27 mouse cellular contexts compared by ENCODE assay signal in the genomic region with DNA sequence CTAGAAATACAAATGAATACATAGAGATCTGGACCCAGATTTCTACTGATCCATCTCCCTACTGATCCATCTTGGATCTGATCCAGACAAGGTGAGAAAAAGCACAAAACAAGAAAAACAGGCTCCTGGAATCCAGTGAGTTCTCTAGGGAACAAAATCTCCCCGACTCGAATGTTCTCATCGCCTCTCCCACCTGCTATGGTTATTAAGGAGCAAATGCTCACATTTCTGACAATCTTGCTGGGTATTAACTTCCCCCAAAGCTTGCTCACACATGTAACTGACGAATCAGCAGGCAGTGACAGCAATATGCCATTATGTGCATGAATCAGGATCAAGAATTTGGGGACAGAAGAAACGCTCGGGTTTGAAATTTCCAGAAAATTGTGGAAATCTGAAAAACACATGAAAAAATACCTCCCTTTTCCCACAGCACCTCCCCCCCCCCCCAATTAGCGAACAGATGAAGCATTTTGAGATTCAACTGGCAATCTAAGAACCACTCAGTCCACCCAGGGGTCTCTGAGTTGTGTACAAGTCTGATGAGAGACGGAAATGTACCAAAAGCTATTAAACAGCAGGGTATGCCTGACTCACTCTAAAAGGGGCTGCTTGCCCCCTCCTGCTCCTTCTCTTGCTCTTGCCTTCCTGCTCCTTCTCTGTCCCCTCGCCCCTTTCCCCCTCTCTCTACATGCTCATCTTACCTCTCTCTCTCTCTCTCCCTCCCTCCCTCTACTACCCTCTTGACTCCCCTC.
DNase-seq lines count a peak whose midpoint lies in the region; ATAC-seq and TF ChIP-seq lines count a peak whose summit lies in the region.
"Had no signal": no experiment of that assay in that cellular context is flagged by ENCODE, and none has a peak within 500 bp of the region (broad histone marks: within the 10 kb centered on the region; RNA-seq: fewer than 3 reads in every experiment).

No protein-coding gene starts in this region.

- no peak overlapping the region for H3K9ac ChIP-seq in embryonic facial prominence, embryonic 14.5 days (ENCODE audit: low read depth, low read length)
- no peak overlapping the region for H3K9ac ChIP-seq in hindbrain, embryonic 13.5 days
- H3K9ac ChIP-seq: heart, embryonic 13.5 days; liver, embryonic 12.5 days; midbrain, embryonic 12.5 days; neural tube, embryonic 12.5 days had no signal

- no peaks in the 10 kb centered on the region for H3K27me3 ChIP-seq in embryonic facial prominence, embryonic 14.5 days (replicated peaks; ENCODE audit: control insufficient read depth, insufficient read depth, low read length)
- H3K27me3 ChIP-seq in hindbrain, embryonic 13.5 days, result no peaks in the 10 kb centered on the region
- H3K27me3 ChIP-seq: heart, embryonic 13.5 days; liver, embryonic 12.5 days; midbrain, embryonic 12.5 days; neural tube, embryonic 12.5 days; Patski had no signal

- H3K4me1 ChIP-seq in embryonic facial prominence, embryonic 14.5 days (ENCODE audit: control insufficient read depth, insufficient read depth, low read length), result peaks cover 30% of the 10 kb centered on the region
- peaks cover 30% of the 10 kb centered on the region for H3K4me1 ChIP-seq in hindbrain, embryonic 13.5 days (replicated peaks)

- 50% methylated on average over 9 of the region's 9 CpGs for WGBS in embryonic facial prominence, embryonic 14.5 days
- WGBS in hindbrain, embryonic 13.5 days, result 68% methylated on average over 9 of the region's 9 CpGs

- TF ChIP-seq CTCF in layer of hippocampus, adult 2 months (conservative IDR thresholded peaks at IDR 0.05), result no peak

- peak; percentile 12 to 44 for DNase-seq in layer of hippocampus, adult 2 months (ENCODE audit: low spot score in 2 of 2)
- DNase-seq in layer of hippocampus, adult 9-11 months, result no peak
- peak; percentile 10 to 12 for DNase-seq in right cerebral cortex, adult 2 months (ENCODE audit: low spot score in 2 of 2)
- DNase-seq in right cerebral cortex, postnatal 10 days (ENCODE audit: low spot score in 2 of 2), result no peak
- peak; percentile 88 for DNase-seq in embryonic facial prominence, embryonic 14.5 days (ENCODE audit: low spot score)
- DNase-seq in kidney, adult 9 months, result no peak
- DNase-seq: B cell, adult 2 months; cerebellum, adult 2 months; cerebellum, postnatal 25 days; embryo, embryonic 11 days; gastrocnemius, postnatal 25 days; heart, adult 18-20 months; heart, postnatal 14 days; kidney, postnatal 4 days; lung, adult 18-20 months; lung, postnatal 10 days; retina, postnatal 1 day had no signal

- H3K27ac ChIP-seq in layer of hippocampus, adult 2 months, result peak overlapping the region; percentile 37; the same call in 1 of the 2 replicates
- H3K27ac ChIP-seq in embryonic facial prominence, embryonic 14.5 days (replicated peaks; ENCODE audit: low read depth, low read length), result peak overlapping the region; percentile 71
- H3K27ac ChIP-seq in hindbrain, embryonic 13.5 days, result no peak overlapping the region
- H3K27ac ChIP-seq: heart, embryonic 13.5 days; left cerebral cortex, adult 2 months; liver, embryonic 12.5 days; midbrain, embryonic 12.5 days; neural tube, embryonic 12.5 days had no signal

- peak; percentile 56; the same call in 1 of the 2 replicates for ATAC-seq in embryonic facial prominence, embryonic 14.5 days (ENCODE audit: low read depth)
- ATAC-seq in hindbrain, embryonic 13.5 days (ENCODE audit: low FRiP score), result no peak
- ATAC-seq: intestine, postnatal 0 days; liver, embryonic 12.5 days; Patski had no signal

- no peak overlapping the region for H3K4me3 ChIP-seq in layer of hippocampus, adult 2 months
- no peak overlapping the region for H3K4me3 ChIP-seq in embryonic facial prominence, embryonic 14.5 days (ENCODE audit: low read depth, low read length)
- H3K4me3 ChIP-seq in hindbrain, embryonic 13.5 days, result no peak overlapping the region
- H3K4me3 ChIP-seq: erythroblast, embryonic 14.5 days; heart, embryonic 13.5 days; left cerebral cortex, adult 2 months; liver, embryonic 12.5 days; midbrain, embryonic 12.5 days; neural tube, embryonic 12.5 days had no signal

- no peaks in the 10 kb centered on the region for H3K9me3 ChIP-seq in embryonic facial prominence, embryonic 14.5 days (ENCODE audit: control insufficient read depth, low read length)
- no peaks in the 10 kb centered on the region for H3K9me3 ChIP-seq in hindbrain, embryonic 13.5 days
- H3K9me3 ChIP-seq: G1E; heart, embryonic 13.5 days; liver, embryonic 12.5 days; midbrain, embryonic 12.5 days; neural tube, embryonic 12.5 days had no signal

- no peaks in the 10 kb centered on the region for H3K36me3 ChIP-seq in embryonic facial prominence, embryonic 14.5 days (ENCODE audit: control insufficient read depth, insufficient read depth, low read length)
- no peaks in the 10 kb centered on the region for H3K36me3 ChIP-seq in hindbrain, embryonic 13.5 days
- H3K36me3 ChIP-seq: G1E; heart, embryonic 13.5 days; liver, embryonic 12.5 days; midbrain, embryonic 12.5 days; neural tube, embryonic 12.5 days had no signal

- no peak overlapping the region for H3K4me2 ChIP-seq in embryonic facial prominence, embryonic 14.5 days (ENCODE audit: low read depth, low read length)
- no peak overlapping the region for H3K4me2 ChIP-seq in hindbrain, embryonic 13.5 days
- H3K4me2 ChIP-seq: heart, embryonic 13.5 days; liver, embryonic 12.5 days; midbrain, embryonic 12.5 days; neural tube, embryonic 12.5 days had no signal

Comparison
In these comparisons a context has a peak if more than half of its experiments do, and no peak if none do; other contexts are left out.
1. DNase-seq: peak in layer of hippocampus, adult 2 months (2 of 2), right cerebral cortex, adult 2 months (2 of 2) and embryonic facial prominence, embryonic 14.5 days (single experiment); none in layer of hippocampus, adult 9-11 months (single experiment), right cerebral cortex, postnatal 10 days (0 of 2) and kidney, adult 9 months (single experiment).